Mouse (Mus musculus): ENCODE measurements around the gene Dhx57. TPM values are rescaled to one million over a fixed set of nuclear protein-coding genes. Genes with fewer than 3 reads are reported as not detected.

Gene Dhx57
- polyA plus RNA-seq, 1 experiment from 2014 or later, result 21.3 TPM

GRCm38 (mm10) chr17:80311761-80312160 is 21.5 kb upstream of the Dhx57 start:
- no peaks in the 10 kb centered on the region for H3K36me3 ChIP-seq (ENCODE audit: control insufficient read depth, insufficient read depth, low read length)
- no peak overlapping the region for H3K9ac ChIP-seq (ENCODE audit: low read length)
- DNase-seq (ENCODE audit: low spot score, missing footprints) (no peak), ATAC-seq (ENCODE audit: low FRiP score) (no peak)
- H3K27ac ChIP-seq (ENCODE audit: low read depth, low read length), result no peak overlapping the region
- no peaks in the 10 kb centered on the region for H3K4me1 ChIP-seq (ENCODE audit: control insufficient read depth, insufficient read depth, low read length)
- no peaks in the 10 kb centered on the region for H3K9me3 ChIP-seq (ENCODE audit: control insufficient read depth, low read length)
- H3K27me3 ChIP-seq (ENCODE audit: control insufficient read depth, insufficient read depth, low read length), result no peaks in the 10 kb centered on the region
- 76% methylated on average over 9 of the region's 9 CpGs for WGBS
- H3K4me2 ChIP-seq, result no peak overlapping the region
- H3K4me3 ChIP-seq (ENCODE audit: low read depth, low read length), result no peak overlapping the region

- no peaks in the 10 kb centered on the region for H3K9me3 ChIP-seq (ENCODE audit: control insufficient read depth, low read length)
- DNase-seq (ENCODE audit: low spot score, missing footprints), result no peak
- no peak within 1 kb of the TSS for H3K9ac ChIP-seq (ENCODE audit: low read length)
- H3K4me2 ChIP-seq, result no peak within 1 kb of the TSS
- ATAC-seq (ENCODE audit: low FRiP score), result no peak
- no peaks in the 10 kb centered on the region for H3K27me3 ChIP-seq (ENCODE audit: control insufficient read depth, insufficient read depth, low read length)
- H3K4me3 ChIP-seq (ENCODE audit: low read depth, low read length), result no peak within 1 kb of the TSS
- WGBS, result 97% methylated on average over 1 of the region's 1 CpGs
- no peak within 1 kb of the TSS for H3K27ac ChIP-seq (ENCODE audit: low read depth, low read length)
- no peaks in the 10 kb centered on the region for H3K36me3 ChIP-seq (ENCODE audit: control insufficient read depth, insufficient read depth, low read length)
- H3K4me1 ChIP-seq (ENCODE audit: control insufficient read depth, insufficient read depth, low read length), result no peaks in the 10 kb centered on the region
Observed at GRCm38 (mm10) chr17:80307251-80307650, 17.0 kb upstream of the Dhx57 start, which contains the start of gene Arhgef33. TSS of gene Arhgef33 (plus strand) at chr17:80307407.

GRCm38 (mm10) chr17:80298844-80299243 is 8.6 kb upstream of the Dhx57 start:
- no peak for DNase-seq (ENCODE audit: low spot score, missing footprints)
- WGBS, result 89% methylated on average over 5 of the region's 5 CpGs

GRCm38 (mm10) chr17:80295258-80295657 is 5.0 kb upstream of the Dhx57 start:
- WGBS, result 92% methylated on average over 5 of the region's 5 CpGs
- no peaks in the 10 kb centered on the region for H3K4me1 ChIP-seq (ENCODE audit: control insufficient read depth, insufficient read depth, low read length)
- no peak overlapping the region for H3K4me3 ChIP-seq (ENCODE audit: low read depth, low read length)
- no peak overlapping the region for H3K9ac ChIP-seq (ENCODE audit: low read length)
- H3K4me2 ChIP-seq, result no peak overlapping the region
- H3K27ac ChIP-seq (ENCODE audit: low read depth, low read length), result no peak overlapping the region
- H3K36me3 ChIP-seq (ENCODE audit: control insufficient read depth, insufficient read depth, low read length), result no peaks in the 10 kb centered on the region
- no peaks in the 10 kb centered on the region for H3K27me3 ChIP-seq (ENCODE audit: control insufficient read depth, insufficient read depth, low read length)
- no peak for ATAC-seq (ENCODE audit: low FRiP score)
- DNase-seq (ENCODE audit: low spot score, missing footprints), result no peak
- H3K9me3 ChIP-seq (ENCODE audit: control insufficient read depth, low read length), result no peaks in the 10 kb centered on the region

More at GRCm38 (mm10) chr17:80298844-80299243, 8.6 kb upstream of the Dhx57 start:
- Histone ChIP-seq H3K4me3 (ENCODE audit: low read depth, low read length) (no peak overlapping the region), H3K4me2 (no peak overlapping the region), H3K27ac (ENCODE audit: low read depth, low read length) (no peak overlapping the region), H3K9ac (ENCODE audit: low read length) (no peak overlapping the region), H3K9me3 (ENCODE audit: control insufficient read depth, low read length) (no peaks in the 10 kb centered on the region), H3K27me3 (ENCODE audit: control insufficient read depth, insufficient read depth, low read length) (no peaks in the 10 kb centered on the region), H3K36me3 (ENCODE audit: control insufficient read depth, insufficient read depth, low read length) (no peaks in the 10 kb centered on the region), H3K4me1 (ENCODE audit: control insufficient read depth, insufficient read depth, low read length) (no peaks in the 10 kb centered on the region)
- no peak for ATAC-seq (ENCODE audit: low FRiP score)

GRCm38 (mm10) chr17:80291148-80291547 is 872 bp upstream of the Dhx57 start:
- Histone ChIP-seq H3K4me2 (no peak overlapping the region), H3K27me3 (ENCODE audit: control insufficient read depth, insufficient read depth, low read length) (no peaks in the 10 kb centered on the region), H3K9me3 (ENCODE audit: control insufficient read depth, low read length) (no peaks in the 10 kb centered on the region), H3K4me3 (ENCODE audit: low read depth, low read length) (no peak overlapping the region), H3K4me1 (ENCODE audit: control insufficient read depth, insufficient read depth, low read length) (peaks cover 11% of the 10 kb centered on the region), H3K27ac (ENCODE audit: low read depth, low read length) (no peak overlapping the region), H3K36me3 (ENCODE audit: control insufficient read depth, insufficient read depth, low read length) (no peaks in the 10 kb centered on the region), H3K9ac (ENCODE audit: low read length) (no peak overlapping the region)
- ATAC-seq (ENCODE audit: low FRiP score) (no peak), DNase-seq (ENCODE audit: low spot score, missing footprints) (no peak)
- 32% methylated on average over 2 of the region's 2 CpGs for WGBS

- Histone ChIP-seq H3K27me3 (ENCODE audit: control insufficient read depth, insufficient read depth, low read length) (no peaks in the 10 kb centered on the region), H3K9me3 (ENCODE audit: control insufficient read depth, low read length) (no peaks in the 10 kb centered on the region), H3K27ac (ENCODE audit: low read depth, low read length) (peak overlapping the region; percentile 81), H3K4me3 (ENCODE audit: low read depth, low read length) (peak overlapping the region; percentile 89), H3K4me2 (peak overlapping the region; percentile 80), H3K9ac (ENCODE audit: low read length) (peak overlapping the region; percentile 85), H3K36me3 (ENCODE audit: control insufficient read depth, insufficient read depth, low read length) (no peaks in the 10 kb centered on the region), H3K4me1 (ENCODE audit: control insufficient read depth, insufficient read depth, low read length) (peaks cover 11% of the 10 kb centered on the region)
- peak; percentile 90 for DNase-seq (ENCODE audit: low spot score, missing footprints)
- ATAC-seq (ENCODE audit: low FRiP score), result no peak
- WGBS, result under 1% methylated on average over 30 of the region's 30 CpGs
Observed at GRCm38 (mm10) chr17:80289280-80290073, 799 bp downstream of the Dhx57 start.

- Histone ChIP-seq H3K9me3 (ENCODE audit: control insufficient read depth, low read length) (no peaks in the 10 kb centered on the region), H3K27ac (ENCODE audit: low read depth, low read length) (no peak overlapping the region), H3K4me1 (ENCODE audit: control insufficient read depth, insufficient read depth, low read length) (peaks cover 11% of the 10 kb centered on the region), H3K36me3 (ENCODE audit: control insufficient read depth, insufficient read depth, low read length) (no peaks in the 10 kb centered on the region), H3K4me3 (ENCODE audit: low read depth, low read length) (no peak overlapping the region), H3K9ac (ENCODE audit: low read length) (no peak overlapping the region), H3K27me3 (ENCODE audit: control insufficient read depth, insufficient read depth, low read length) (no peaks in the 10 kb centered on the region), H3K4me2 (no peak overlapping the region)
- DNase-seq (ENCODE audit: low spot score, missing footprints) (peak; percentile 47), ATAC-seq (ENCODE audit: low FRiP score) (no peak)
- 86% methylated on average over 6 of the region's 6 CpGs for WGBS
Observed at GRCm38 (mm10) chr17:80288012-80288411, 2.3 kb downstream of the Dhx57 start.

- peaks cover 11% of the 10 kb centered on the region for H3K4me1 ChIP-seq (ENCODE audit: control insufficient read depth, insufficient read depth, low read length)
- WGBS, result 84% methylated on average over 4 of the region's 4 CpGs
- DNase-seq (ENCODE audit: low spot score, missing footprints) (peak; percentile 54), ATAC-seq (ENCODE audit: low FRiP score) (no peak)
- no peaks in the 10 kb centered on the region for H3K9me3 ChIP-seq (ENCODE audit: control insufficient read depth, low read length)
- H3K4me2 ChIP-seq, result no peak overlapping the region
- no peaks in the 10 kb centered on the region; the same call in 1 of the 2 replicates for H3K36me3 ChIP-seq (ENCODE audit: control insufficient read depth, insufficient read depth, low read length)
- H3K4me3 ChIP-seq (ENCODE audit: low read depth, low read length), result no peak overlapping the region
- no peak overlapping the region for H3K27ac ChIP-seq (ENCODE audit: low read depth, low read length)
- no peaks in the 10 kb centered on the region for H3K27me3 ChIP-seq (ENCODE audit: control insufficient read depth, insufficient read depth, low read length)
- no peak overlapping the region for H3K9ac ChIP-seq (ENCODE audit: low read length)
Observed at GRCm38 (mm10) chr17:80284446-80284845, 5.8 kb downstream of the Dhx57 start.

GRCm38 (mm10) chr17:80279340-80280070 is 10.8 kb downstream of the Dhx57 start:
- H3K9me3 ChIP-seq (ENCODE audit: control insufficient read depth, low read length), result no peaks in the 10 kb centered on the region
- no peak overlapping the region for H3K9ac ChIP-seq (ENCODE audit: low read length)
- no peak overlapping the region for H3K4me2 ChIP-seq
- H3K4me3 ChIP-seq (ENCODE audit: low read depth, low read length), result no peak overlapping the region
- ATAC-seq (ENCODE audit: low FRiP score) (no peak), DNase-seq (ENCODE audit: low spot score, missing footprints) (peak; percentile 70)
- no peak overlapping the region for H3K27ac ChIP-seq (ENCODE audit: low read depth, low read length)
- H3K4me1 ChIP-seq (ENCODE audit: control insufficient read depth, insufficient read depth, low read length), result no peaks in the 10 kb centered on the region
- no peaks in the 10 kb centered on the region for H3K27me3 ChIP-seq (ENCODE audit: control insufficient read depth, insufficient read depth, low read length)
- 93% methylated on average over 8 of the region's 8 CpGs for WGBS
- peaks cover 2% of the 10 kb centered on the region; the same call in 1 of the 2 replicates for H3K36me3 ChIP-seq (ENCODE audit: control insufficient read depth, insufficient read depth, low read length)

Data from midbrain, embryonic 11.5 days (tissue).